In genomic region chr6:125558831-125559230, GRCm38 (mm10) we compare ENCODE assay signal across 33 mouse cellular contexts.
"Had no signal": no experiment of that assay in that cellular context is flagged by ENCODE, and none has a peak within 500 bp of the region (broad histone marks: within the 10 kb centered on the region; RNA-seq: fewer than 3 reads in every experiment).

No protein-coding gene starts in this region.

- H3K27ac ChIP-seq: heart, adult 2 months; heart, embryonic 10.5 days; heart, embryonic 13.5 days; heart, embryonic 15.5 days; hindbrain, embryonic 10.5 days; hindbrain, embryonic 12.5 days; hindbrain, embryonic 13.5 days; hindbrain, embryonic 14.5 days; hindbrain, embryonic 15.5 days; hindbrain, postnatal 0 days; intestine, embryonic 15.5 days; kidney, embryonic 15.5 days; layer of hippocampus, adult 2 months had no signal

- ATAC-seq: hindbrain, embryonic 16.5 days; hindbrain, postnatal 0 days; inflammation-experienced regulatory T-cells, adult 6 months; intestine, embryonic 15.5 days; intestine, embryonic 16.5 days; intestine, postnatal 0 days had no signal

- DNase-seq: heart, adult 2 months; heart, postnatal 10 days; heart, postnatal 14 days; heart, postnatal 36 days; heart, postnatal 4 days; kidney, adult 11 months; kidney, adult 18-20 months; kidney, adult 2 months; kidney, adult 8-10 months; kidney, adult 9 months; kidney, postnatal 10 days; kidney, postnatal 36 days; kidney, postnatal 4 days; layer of hippocampus, adult 9-11 months; layer of hippocampus, postnatal 36 days had no signal

- H3K27me3 ChIP-seq: heart, embryonic 12.5 days; heart, embryonic 13.5 days; heart, embryonic 15.5 days; hindbrain, embryonic 12.5 days; hindbrain, embryonic 13.5 days; hindbrain, embryonic 15.5 days; intestine, embryonic 15.5 days; kidney, embryonic 15.5 days had no signal

- H3K9me3 ChIP-seq: heart, embryonic 10.5 days; heart, embryonic 12.5 days; heart, embryonic 13.5 days; heart, embryonic 15.5 days; hindbrain, embryonic 10.5 days; hindbrain, embryonic 12.5 days; hindbrain, embryonic 13.5 days; hindbrain, embryonic 15.5 days; intestine, embryonic 15.5 days; kidney, embryonic 15.5 days had no signal

- H3K36me3 ChIP-seq: heart, embryonic 10.5 days; heart, embryonic 12.5 days; heart, embryonic 13.5 days; heart, embryonic 15.5 days; hindbrain, embryonic 10.5 days; hindbrain, embryonic 12.5 days; hindbrain, embryonic 13.5 days; hindbrain, embryonic 15.5 days; intestine, embryonic 15.5 days; kidney, embryonic 15.5 days had no signal

- H3K4me3 ChIP-seq: heart, adult 2 months; heart, embryonic 10.5 days; heart, embryonic 12.5 days; heart, embryonic 13.5 days; heart, embryonic 15.5 days; hindbrain, embryonic 10.5 days; hindbrain, embryonic 12.5 days; hindbrain, embryonic 13.5 days; hindbrain, embryonic 15.5 days; intestine, embryonic 15.5 days; kidney, embryonic 15.5 days; layer of hippocampus, adult 2 months had no signal

- H3K4me2 ChIP-seq: heart, embryonic 11.5 days; heart, embryonic 12.5 days; heart, embryonic 13.5 days; heart, embryonic 15.5 days; hindbrain, embryonic 12.5 days; hindbrain, embryonic 13.5 days; hindbrain, embryonic 14.5 days; hindbrain, embryonic 15.5 days; intestine, embryonic 15.5 days; kidney, embryonic 15.5 days had no signal

- H3K4me1 ChIP-seq: heart, embryonic 15.5 days; hindbrain, embryonic 12.5 days; hindbrain, embryonic 13.5 days; hindbrain, embryonic 15.5 days; intestine, embryonic 15.5 days; kidney, embryonic 15.5 days had no signal

- H3K9ac ChIP-seq: heart, embryonic 12.5 days; heart, embryonic 13.5 days; heart, embryonic 15.5 days; hindbrain, embryonic 12.5 days; hindbrain, embryonic 13.5 days; hindbrain, embryonic 14.5 days; hindbrain, embryonic 15.5 days; intestine, embryonic 15.5 days; kidney, embryonic 15.5 days had no signal
